Mouse (Mus musculus): ENCODE measurements at regions not wholly inside any gene's neighbourhood (a gene's known extent, or its start where the extent isn't known, plus 50 kb on each side); places are given as distances from the start of the nearest gene placed in this dataset.

GRCm38 (mm10) chr4:50291397-50291945, 445.9 kb upstream of the Grin3a start:
- WGBS = 53% methylated on average over 3 of the region's 3 CpGs
- Histone ChIP-seq H3K9me3 (no peaks in the 10 kb centered on the region), H3K4me1 (replicated peaks) (peaks cover 4% of the 10 kb centered on the region; the same call in 1 of the 2 replicates), H3K4me2 (no peak overlapping the region), H3K36me3 (no peaks in the 10 kb centered on the region), H3K27me3 (no peaks in the 10 kb centered on the region), H3K9ac (no peak overlapping the region), H3K27ac (no peak overlapping the region; the same call in 1 of the 2 replicates), H3K4me3 (no peak overlapping the region)
- ATAC-seq (ENCODE audit: low FRiP score) = no peak

DNA sequence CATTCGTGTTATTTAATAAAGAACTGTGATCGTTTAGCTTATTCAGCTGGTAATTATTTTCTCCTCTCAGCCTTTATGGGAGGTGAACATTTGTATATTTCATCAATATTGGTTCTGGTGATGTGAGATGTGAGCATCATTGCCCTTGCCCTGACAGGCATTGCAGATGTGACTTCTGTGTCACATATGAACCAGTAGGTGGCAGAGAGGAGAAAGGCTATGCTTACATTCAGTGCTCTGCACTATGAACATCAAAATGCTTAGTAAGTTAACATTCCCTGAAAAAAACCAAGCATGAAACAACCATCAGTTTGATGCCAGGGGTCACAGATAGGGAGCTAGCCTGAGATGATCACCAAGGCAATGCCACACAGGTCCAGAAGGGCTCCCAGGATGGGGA, 441.1 kb upstream of the Grin3a start:
- Histone ChIP-seq H3K4me1 (replicated peaks) (peaks cover 4% of the 10 kb centered on the region; the same call in 1 of the 2 replicates), H3K36me3 (no peaks in the 10 kb centered on the region), H3K27ac (no peak overlapping the region), H3K27me3 (no peaks in the 10 kb centered on the region), H3K9me3 (no peaks in the 10 kb centered on the region), H3K4me2 (no peak overlapping the region), H3K4me3 (no peak overlapping the region), H3K9ac (no peak overlapping the region)
- WGBS = 87% methylated on average over 2 of the region's 2 CpGs
- ATAC-seq (ENCODE audit: low FRiP score) = peak; percentile 65; the same call in 1 of the 2 replicates

GRCm38 (mm10) chr4:50259012-50259601, 413.6 kb upstream of the Grin3a start:
- no peaks in the 10 kb centered on the region for H3K36me3 ChIP-seq
- no peaks in the 10 kb centered on the region for H3K4me1 ChIP-seq (replicated peaks)
- H3K9ac ChIP-seq = no peak overlapping the region
- H3K9me3 ChIP-seq = no peaks in the 10 kb centered on the region
- ATAC-seq (ENCODE audit: low FRiP score) = no peak
- no peak overlapping the region for H3K4me3 ChIP-seq
- H3K4me2 ChIP-seq = no peak overlapping the region
- WGBS = 75% methylated on average over 2 of the region's 2 CpGs
- H3K27ac ChIP-seq = no peak overlapping the region
- no peaks in the 10 kb centered on the region for H3K27me3 ChIP-seq

DNA sequence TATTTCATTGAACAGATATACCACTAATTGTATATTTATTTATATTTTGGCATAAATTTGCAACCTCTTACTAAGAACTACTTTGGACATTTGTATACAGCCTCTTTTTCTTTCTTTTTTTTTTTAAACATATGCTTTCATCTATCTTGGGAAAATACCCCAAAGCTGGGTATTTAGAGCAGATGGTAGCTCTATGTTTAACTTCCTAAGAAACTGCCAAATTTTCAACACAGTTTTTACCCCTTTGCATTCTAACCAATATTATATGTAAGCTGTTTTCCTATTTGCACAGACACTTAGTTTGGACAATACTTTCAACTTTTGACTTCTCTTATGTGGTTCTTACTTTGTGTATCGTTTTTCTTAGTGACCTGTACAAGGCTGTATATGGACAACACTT, 396.5 kb upstream of the Grin3a start:
- no peak for ATAC-seq (ENCODE audit: low FRiP score)
- WGBS = 69% methylated on average over 1 of the region's 1 CpGs

DNA sequence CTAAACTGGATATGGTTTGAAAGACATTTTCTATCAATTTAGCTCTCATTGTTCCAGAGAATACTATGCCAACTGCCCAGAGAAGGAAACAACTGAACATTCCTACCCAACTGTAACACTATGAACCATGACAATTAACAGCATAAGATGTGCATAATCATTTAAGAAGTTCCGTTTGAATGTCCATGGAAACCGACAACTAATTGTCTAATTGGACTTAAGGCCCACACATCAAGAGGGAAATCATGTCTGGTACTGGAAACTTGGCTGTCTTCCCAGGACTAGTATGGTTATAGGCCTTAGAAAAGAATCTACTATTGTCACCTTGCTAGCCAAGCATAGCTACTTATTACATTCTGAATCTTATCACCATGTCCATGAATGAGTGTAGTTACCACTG, 395.4 kb upstream of the Grin3a start:
- no peaks in the 10 kb centered on the region for H3K36me3 ChIP-seq
- no peak overlapping the region for H3K4me2 ChIP-seq
- no peak overlapping the region for H3K27ac ChIP-seq
- no peaks in the 10 kb centered on the region for H3K9me3 ChIP-seq
- no peaks in the 10 kb centered on the region for H3K27me3 ChIP-seq
- 88% methylated on average over 2 of the region's 2 CpGs for WGBS
- ATAC-seq (ENCODE audit: low FRiP score) = no peak
- no peak overlapping the region for H3K9ac ChIP-seq
- no peaks in the 10 kb centered on the region for H3K4me1 ChIP-seq (replicated peaks)
- H3K4me3 ChIP-seq = no peak overlapping the region

More for the DNA sequence above, 396.5 kb upstream of the Grin3a start:
- H3K27me3 ChIP-seq = no peaks in the 10 kb centered on the region
- no peaks in the 10 kb centered on the region for H3K36me3 ChIP-seq
- H3K27ac ChIP-seq = no peak overlapping the region
- no peaks in the 10 kb centered on the region for H3K4me1 ChIP-seq (replicated peaks)
- no peak overlapping the region for H3K4me2 ChIP-seq
- H3K9me3 ChIP-seq = no peaks in the 10 kb centered on the region
- no peak overlapping the region for H3K4me3 ChIP-seq
- no peak overlapping the region for H3K9ac ChIP-seq

GRCm38 (mm10) chr4:50239386-50239785, 393.8 kb upstream of the Grin3a start:
- no peak for ATAC-seq (ENCODE audit: low FRiP score)
- H3K27me3 ChIP-seq = no peaks in the 10 kb centered on the region
- H3K36me3 ChIP-seq = no peaks in the 10 kb centered on the region
- H3K4me2 ChIP-seq = no peak overlapping the region
- no peak overlapping the region for H3K9ac ChIP-seq
- H3K27ac ChIP-seq = no peak overlapping the region
- H3K4me3 ChIP-seq = no peak overlapping the region
- no peaks in the 10 kb centered on the region for H3K4me1 ChIP-seq (replicated peaks)
- WGBS = 94% methylated on average over 2 of the region's 2 CpGs
- H3K9me3 ChIP-seq = no peaks in the 10 kb centered on the region

- Histone ChIP-seq H3K4me1 (replicated peaks) (no peaks in the 10 kb centered on the region), H3K4me2 (no peak overlapping the region), H3K27ac (no peak overlapping the region), H3K36me3 (no peaks in the 10 kb centered on the region), H3K9me3 (no peaks in the 10 kb centered on the region), H3K4me3 (no peak overlapping the region), H3K9ac (no peak overlapping the region), H3K27me3 (no peaks in the 10 kb centered on the region)
- no peak for ATAC-seq (ENCODE audit: low FRiP score)
- 67% methylated on average over 3 of the region's 3 CpGs for WGBS
Observed at GRCm38 (mm10) chr4:50235476-50235875, 389.9 kb upstream of the Grin3a start.

- 68% methylated on average over 3 of the region's 3 CpGs for WGBS
Observed at GRCm38 (mm10) chr4:50203348-50203747, 357.8 kb upstream of the Grin3a start.

GRCm38 (mm10) chr4:50177196-50177595, 331.7 kb upstream of the Grin3a start:
- no peak for ATAC-seq (ENCODE audit: low FRiP score)
- no peak overlapping the region for H3K4me2 ChIP-seq
- H3K9me3 ChIP-seq = no peaks in the 10 kb centered on the region
- no peak overlapping the region for H3K9ac ChIP-seq
- no peaks in the 10 kb centered on the region for H3K36me3 ChIP-seq
- H3K27me3 ChIP-seq = no peaks in the 10 kb centered on the region
- H3K4me1 ChIP-seq (replicated peaks) = no peaks in the 10 kb centered on the region
- H3K27ac ChIP-seq = no peak overlapping the region
- no peak overlapping the region for H3K4me3 ChIP-seq

More at GRCm38 (mm10) chr4:50203348-50203747, 357.8 kb upstream of the Grin3a start:
- Histone ChIP-seq H3K36me3 (no peaks in the 10 kb centered on the region), H3K4me1 (replicated peaks) (no peaks in the 10 kb centered on the region), H3K9me3 (no peaks in the 10 kb centered on the region), H3K4me3 (no peak overlapping the region), H3K27me3 (no peaks in the 10 kb centered on the region), H3K4me2 (no peak overlapping the region), H3K9ac (no peak overlapping the region), H3K27ac (no peak overlapping the region)
- no peak for ATAC-seq (ENCODE audit: low FRiP score)

GRCm38 (mm10) chr4:50176656-50177055, 331.1 kb upstream of the Grin3a start:
- WGBS = 90% methylated on average over 2 of the region's 2 CpGs
- H3K4me1 ChIP-seq (replicated peaks) = no peaks in the 10 kb centered on the region
- no peaks in the 10 kb centered on the region for H3K27me3 ChIP-seq
- ATAC-seq (ENCODE audit: low FRiP score) = no peak
- H3K9me3 ChIP-seq = no peaks in the 10 kb centered on the region
- H3K9ac ChIP-seq = no peak overlapping the region
- no peak overlapping the region for H3K27ac ChIP-seq
- H3K4me2 ChIP-seq = no peak overlapping the region
- no peak overlapping the region for H3K4me3 ChIP-seq
- no peaks in the 10 kb centered on the region for H3K36me3 ChIP-seq

GRCm38 (mm10) chr4:50160893-50161292, 315.3 kb upstream of the Grin3a start:
- 71% methylated on average over 2 of the region's 2 CpGs for WGBS
- Histone ChIP-seq H3K36me3 (no peaks in the 10 kb centered on the region), H3K27ac (no peak overlapping the region), H3K4me2 (no peak overlapping the region), H3K27me3 (no peaks in the 10 kb centered on the region), H3K9ac (no peak overlapping the region), H3K4me3 (no peak overlapping the region), H3K4me1 (replicated peaks) (no peaks in the 10 kb centered on the region), H3K9me3 (no peaks in the 10 kb centered on the region)
- ATAC-seq (ENCODE audit: low FRiP score) = no peak

GRCm38 (mm10) chr4:50145926-50146325, 300.4 kb upstream of the Grin3a start:
- H3K9ac ChIP-seq = no peak overlapping the region
- no peak overlapping the region for H3K27ac ChIP-seq
- no peaks in the 10 kb centered on the region for H3K36me3 ChIP-seq
- no peak for ATAC-seq (ENCODE audit: low FRiP score)
- no peak overlapping the region for H3K4me3 ChIP-seq
- no peaks in the 10 kb centered on the region for H3K9me3 ChIP-seq
- H3K4me1 ChIP-seq (replicated peaks) = no peaks in the 10 kb centered on the region
- no peaks in the 10 kb centered on the region for H3K27me3 ChIP-seq
- H3K4me2 ChIP-seq = no peak overlapping the region

GRCm38 (mm10) chr4:50130262-50130661, 284.7 kb upstream of the Grin3a start:
- H3K4me3 ChIP-seq = no peak overlapping the region
- H3K9me3 ChIP-seq = no peaks in the 10 kb centered on the region
- H3K27ac ChIP-seq = no peak overlapping the region
- 68% methylated on average over 1 of the region's 1 CpGs for WGBS
- no peaks in the 10 kb centered on the region for H3K27me3 ChIP-seq
- no peaks in the 10 kb centered on the region for H3K36me3 ChIP-seq
- no peak for ATAC-seq (ENCODE audit: low FRiP score)
- no peak overlapping the region for H3K4me2 ChIP-seq
- H3K4me1 ChIP-seq (replicated peaks) = no peaks in the 10 kb centered on the region
- no peak overlapping the region for H3K9ac ChIP-seq
